Mouse (Mus musculus) thymus, postnatal 36 days (tissue): ENCODE measurements around the gene Rfx4.

Experiments used
- DNase-seq, 2 experiments: peaks; one replicate each; pipeline ENCODE4 v3.0.0; 2022; ENCODE audit warnings: mixed read lengths in 2 of 2

The Rfx4 gene

DNA sequence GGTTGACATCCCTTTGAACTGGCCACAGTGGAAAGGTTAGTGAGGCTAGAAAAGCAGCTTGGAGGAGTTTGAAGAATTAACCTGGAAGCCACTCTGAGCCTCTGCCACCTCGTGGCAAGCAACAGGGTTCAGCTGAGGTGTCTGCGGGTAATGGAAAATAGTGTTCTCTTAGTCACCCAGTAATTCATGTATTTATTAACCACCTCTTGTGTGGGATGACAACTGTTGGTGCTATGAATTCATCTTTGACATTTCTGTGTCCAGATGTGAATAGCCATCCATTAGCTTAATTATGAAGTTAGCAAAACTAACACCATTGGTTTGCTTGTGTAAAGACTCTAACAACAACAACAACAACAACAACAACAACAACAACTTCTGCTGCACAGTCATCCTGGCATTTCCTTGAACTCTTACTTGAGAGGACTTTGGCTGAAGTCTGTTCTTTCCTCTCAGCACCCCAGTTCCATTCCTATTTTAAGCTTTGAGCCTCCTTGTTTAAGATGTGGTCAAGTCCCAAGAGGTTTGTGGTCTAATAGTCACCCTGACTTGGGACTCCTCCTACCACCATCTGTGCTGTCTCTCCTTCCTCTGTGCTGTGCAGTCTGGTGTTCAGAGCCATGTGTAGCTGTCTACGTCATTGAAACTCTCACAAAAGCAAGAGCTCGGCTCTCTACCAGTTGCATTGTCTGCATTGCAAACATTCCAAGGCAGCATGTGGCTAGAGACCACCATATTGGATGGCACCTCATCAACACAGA lies 60.0 kb downstream of the Rfx4 start:
- DNase-seq, result no peak

DNA sequence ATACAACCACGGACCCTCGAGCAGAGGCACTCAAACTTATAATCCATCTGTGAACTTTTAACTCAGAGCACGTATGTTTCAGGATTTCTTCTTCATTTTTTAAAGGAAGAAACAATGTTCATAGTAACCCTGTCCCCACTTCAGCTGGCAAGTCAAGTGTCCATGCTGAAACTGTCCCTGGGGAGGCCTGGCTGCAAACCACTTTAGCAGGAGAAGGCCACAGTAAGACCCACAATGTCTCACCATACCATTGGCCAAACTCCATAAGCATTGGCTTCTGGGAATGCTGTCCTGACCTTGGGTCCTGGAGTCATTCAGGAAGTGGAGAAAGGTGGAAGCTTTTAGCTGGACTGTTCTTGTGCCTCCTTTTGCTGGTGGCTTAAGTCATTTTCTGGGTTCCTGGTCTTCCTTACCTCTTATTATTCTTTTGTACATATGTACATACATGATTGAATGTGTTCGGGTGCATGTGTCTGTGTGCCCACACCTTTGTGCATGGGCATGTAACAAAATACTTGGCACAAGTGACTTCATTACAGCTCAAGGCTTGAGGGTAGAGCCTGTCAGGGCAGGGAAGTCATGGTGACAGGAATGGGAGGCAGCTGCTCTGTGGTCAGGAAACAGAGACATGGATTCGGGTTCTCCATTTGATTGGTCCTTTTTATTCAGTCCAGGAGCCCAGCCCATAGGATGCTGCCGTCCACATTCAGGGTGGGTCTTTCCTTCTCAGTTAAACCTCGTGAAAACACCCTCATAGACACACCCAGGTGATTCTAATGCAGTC lies 61.4 kb downstream of the Rfx4 start:
- DNase-seq, result no peak

DNA sequence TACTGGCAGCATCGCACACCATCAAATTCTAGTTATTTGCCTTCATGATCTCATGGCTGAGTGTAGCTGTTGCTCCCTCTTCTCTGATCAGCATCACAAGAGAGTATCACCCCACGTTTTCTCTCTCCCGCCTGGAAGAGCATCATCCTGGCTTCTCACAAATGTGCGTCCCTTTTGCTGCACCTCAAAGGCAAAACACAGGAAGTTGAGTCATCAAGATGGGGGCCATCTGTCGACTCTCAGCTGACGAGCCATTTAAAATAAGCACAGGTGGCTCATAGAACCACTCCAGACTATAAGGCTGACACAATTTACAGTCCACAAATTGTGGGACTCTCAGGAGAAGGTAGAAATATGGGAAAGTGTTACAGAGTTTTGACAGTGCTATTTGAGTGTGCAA lies 63.8 kb downstream of the Rfx4 start:
- no peak for DNase-seq

DNA sequence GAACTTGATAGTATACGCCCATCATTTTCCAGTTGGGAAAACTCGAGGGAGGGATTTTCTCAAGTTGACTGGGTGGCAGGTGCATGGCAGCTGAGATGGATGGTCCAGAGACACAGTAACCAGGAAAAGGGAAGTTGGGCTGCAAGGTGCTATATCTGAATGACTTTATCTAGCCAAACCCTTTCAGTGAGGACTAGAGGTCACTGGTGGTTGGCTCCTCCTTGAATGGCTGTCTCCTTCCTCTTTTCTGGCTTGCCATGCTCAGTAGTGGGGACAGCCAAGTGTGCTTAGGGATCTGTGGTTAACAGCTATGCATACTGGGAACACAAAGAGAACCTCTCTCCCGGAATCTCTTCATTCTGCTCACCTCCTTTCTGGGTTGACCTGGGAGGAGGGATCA lies 64.4 kb downstream of the Rfx4 start:
- no peak for DNase-seq

GRCm38 (mm10) chr10:84822741-84823151 lies 66.9 kb downstream of the Rfx4 start:
- no peak for DNase-seq

- no peak for DNase-seq
Measured at GRCm38 (mm10) chr10:84823621-84824020, 67.8 kb downstream of the Rfx4 start.

DNA sequence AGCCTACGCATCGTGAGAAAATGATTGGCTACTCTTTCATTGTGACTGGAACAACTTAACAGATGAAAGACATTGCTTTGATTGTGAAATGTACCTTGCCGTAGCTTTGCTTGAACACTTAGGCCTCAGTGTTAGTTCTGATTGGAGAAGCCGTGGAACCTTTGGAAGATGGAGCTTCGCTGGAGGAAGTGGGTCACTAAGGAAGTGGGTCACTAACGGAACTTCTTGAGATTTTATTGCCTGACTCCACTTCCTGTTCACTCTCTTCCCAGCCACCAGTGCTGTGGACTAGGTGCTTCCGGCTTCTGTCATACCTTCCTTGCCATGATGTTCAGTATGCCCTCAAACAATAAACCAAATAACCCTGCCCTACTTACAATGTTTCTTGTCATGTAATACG lies 73.1 kb downstream of the Rfx4 start:
- peak in 1 of 2 experiments; percentile 23 for DNase-seq

DNA sequence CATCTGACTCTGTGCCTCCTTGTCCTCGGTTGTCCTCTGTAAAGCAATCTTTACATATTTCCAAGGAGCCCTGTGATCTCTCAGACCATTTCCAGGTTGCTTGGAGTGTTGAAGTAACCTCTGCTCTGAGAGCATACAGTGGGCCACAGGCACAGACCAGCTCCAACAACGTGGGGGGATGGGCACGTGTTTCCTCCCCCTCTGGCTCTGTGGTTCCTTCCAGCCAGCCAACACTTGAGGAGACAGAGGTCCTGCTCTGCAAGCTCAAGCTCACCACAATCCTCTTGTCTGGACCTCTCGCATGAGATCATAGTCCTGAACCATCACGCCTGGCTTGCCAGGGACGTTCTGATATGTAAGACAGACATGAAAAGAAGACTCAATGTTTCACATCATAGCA lies 79.7 kb downstream of the Rfx4 start:
- DNase-seq, result no peak

- peak; percentile 18 to 21 for DNase-seq
Measured at GRCm38 (mm10) chr10:84836104-84836503, 80.2 kb downstream of the Rfx4 start.

GRCm38 (mm10) chr10:84837355-84837754 lies 81.5 kb downstream of the Rfx4 start:
- no peak for DNase-seq

- DNase-seq, result no peak
Measured at GRCm38 (mm10) chr10:84838850-84839473, 83.1 kb downstream of the Rfx4 start.

- no peak for DNase-seq
Measured at GRCm38 (mm10) chr10:84846638-84847037, 90.8 kb downstream of the Rfx4 start.

GRCm38 (mm10) chr10:84851981-84852979 lies 96.4 kb downstream of the Rfx4 start:
- no peak for DNase-seq

GRCm38 (mm10) chr10:84854059-84854458 lies 98.2 kb downstream of the Rfx4 start:
- no peak for DNase-seq

- no peak for DNase-seq
Measured at GRCm38 (mm10) chr10:84855466-84855865, 99.6 kb downstream of the Rfx4 start.

GRCm38 (mm10) chr10:84858371-84858770 lies 102.5 kb downstream of the Rfx4 start:
- DNase-seq, result no peak

DNA sequence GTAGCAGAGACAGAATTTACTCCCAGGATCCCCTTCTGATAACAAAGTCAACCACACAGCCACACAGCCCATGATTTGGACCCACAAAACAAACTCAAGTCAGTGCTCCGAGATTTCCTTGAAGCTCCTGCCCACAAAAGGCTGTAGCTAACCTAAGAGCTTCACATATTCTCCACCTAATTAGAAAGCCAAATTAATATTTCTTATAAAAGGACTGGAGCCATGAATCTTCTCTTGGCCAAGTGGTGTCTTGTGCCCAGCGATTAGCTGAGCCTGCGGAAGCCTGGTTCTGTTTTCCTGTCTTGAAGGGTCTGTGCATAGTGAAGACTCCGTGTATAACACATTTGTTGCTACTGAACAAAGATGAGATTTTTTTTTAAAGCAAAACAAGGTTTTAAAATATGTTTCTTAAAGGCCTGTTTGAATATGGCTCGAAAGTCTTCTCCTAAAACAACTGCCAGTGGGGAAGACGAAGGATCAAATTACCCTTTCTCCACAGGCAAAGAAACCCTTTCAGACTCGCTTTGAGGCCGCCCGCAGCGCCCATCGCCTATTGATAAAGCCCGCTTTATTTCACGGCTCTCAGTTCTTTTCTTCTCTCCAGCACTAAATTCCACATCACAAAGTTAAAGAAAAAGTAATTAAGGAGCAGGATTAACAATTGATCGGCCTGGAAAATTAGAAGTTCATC lies 103.1 kb downstream of the Rfx4 start:
- DNase-seq, result no peak

DNA sequence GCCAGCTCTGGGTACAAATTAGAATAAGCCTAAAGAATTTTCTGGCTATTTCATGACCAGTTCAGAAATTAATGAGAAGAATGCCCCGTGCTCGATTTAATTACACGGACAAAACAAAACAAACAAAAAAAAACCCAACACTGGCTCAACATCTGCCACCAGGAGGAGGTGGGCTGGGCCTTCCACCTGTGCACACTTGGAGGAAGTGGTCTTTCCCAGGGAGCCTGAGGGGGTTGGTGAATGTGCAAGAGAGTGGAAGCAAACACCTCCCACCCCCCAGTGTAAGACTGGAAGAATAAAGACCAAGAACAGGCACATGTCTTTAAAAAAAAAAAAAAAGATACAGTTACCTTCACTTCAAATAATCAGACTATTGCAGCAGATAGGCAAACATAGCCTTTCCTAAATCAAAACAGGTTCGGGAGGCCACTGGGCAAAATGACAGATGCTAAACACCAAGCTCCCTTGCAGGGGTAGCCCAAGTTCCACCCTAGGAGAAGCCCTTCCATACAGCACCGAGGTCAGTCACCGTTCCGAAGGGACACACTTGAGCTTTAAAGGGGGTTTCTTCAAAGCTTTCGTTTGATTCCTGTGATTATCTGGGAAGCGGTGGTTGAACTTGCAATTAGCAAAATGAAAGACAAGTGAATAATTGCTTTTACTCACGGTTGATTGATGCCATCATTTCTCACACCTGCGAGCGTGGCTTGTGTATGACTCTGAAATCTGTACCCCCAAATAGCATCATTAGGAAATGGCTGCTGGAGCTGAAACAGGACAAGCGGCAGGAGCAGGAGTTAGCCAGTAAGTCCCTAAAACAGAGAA lies 103.9 kb downstream of the Rfx4 start:
- no peak for DNase-seq

DNA sequence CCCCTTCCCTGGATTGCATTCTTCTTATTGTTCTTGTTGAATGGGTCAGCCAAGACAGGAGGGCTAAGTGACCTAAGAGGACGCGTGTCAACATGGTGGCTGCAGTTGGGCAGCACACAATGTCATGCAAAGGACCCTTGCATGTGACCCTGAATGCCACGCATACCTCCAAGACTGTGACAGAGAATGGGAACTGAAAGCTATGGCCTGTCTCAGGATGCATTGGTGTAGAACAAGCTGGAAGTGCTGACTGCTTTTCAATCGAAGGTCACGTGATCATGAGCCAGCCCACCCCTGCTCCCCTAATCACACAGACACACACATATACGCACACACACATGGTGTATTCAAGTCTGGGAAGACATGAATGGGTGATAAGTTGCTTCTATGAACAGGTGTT lies 107.6 kb downstream of the Rfx4 start:
- no peak for DNase-seq

DNA sequence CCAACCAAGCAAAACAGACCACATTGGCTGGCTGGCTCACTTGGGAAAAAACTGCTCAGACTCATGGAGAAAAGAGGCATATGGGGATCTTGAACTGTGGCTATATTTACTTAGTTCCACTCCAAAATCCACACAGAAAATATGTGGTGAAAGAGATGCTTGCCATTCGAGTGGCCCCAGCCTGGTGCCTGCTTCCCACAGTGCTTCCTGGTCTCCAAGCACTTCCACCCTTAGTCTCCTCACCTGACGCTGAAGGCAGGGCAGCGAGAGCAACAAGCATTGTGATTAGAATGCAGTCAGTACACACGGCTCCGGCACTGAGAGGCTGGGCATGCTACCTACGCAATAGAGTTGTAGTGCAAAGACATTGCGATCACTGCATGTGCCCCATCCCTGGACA lies 111.7 kb downstream of the Rfx4 start:
- no peak for DNase-seq

- DNase-seq, result no peak
Measured at GRCm38 (mm10) chr10:84871285-84871684, 115.4 kb downstream of the Rfx4 start.
